Mouse (Mus musculus): ENCODE results near the gene Rab30.

GRCm38 (mm10) chr7:92750395-92750794 is 9.0 kb downstream of the Rab30 start:
- TF ChIP-seq CTCF (IDR thresholded peaks at IDR 0.05; ENCODE audit: borderline replicate concordance, insufficient read depth, low read length) (no peak), POLR2A (IDR thresholded peaks at IDR 0.05; ENCODE audit: low read depth, low read length) (no peak)
